Mouse (Mus musculus): ENCODE data around the gene Tmem211.
A peak's percentile ranks its signal among the peaks of the same experiment; 100 is the strongest.

Gene Tmem211

GRCm38 (mm10) chr5:113214041-113214440 lies 12.7 kb upstream of the Tmem211 start:
- DNase-seq (ENCODE audit: low spot score in 2 of 2), result no peak

GRCm38 (mm10) chr5:113214455-113214854 lies 12.3 kb upstream of the Tmem211 start:
- DNase-seq (ENCODE audit: low spot score in 2 of 2), result no peak

DNA sequence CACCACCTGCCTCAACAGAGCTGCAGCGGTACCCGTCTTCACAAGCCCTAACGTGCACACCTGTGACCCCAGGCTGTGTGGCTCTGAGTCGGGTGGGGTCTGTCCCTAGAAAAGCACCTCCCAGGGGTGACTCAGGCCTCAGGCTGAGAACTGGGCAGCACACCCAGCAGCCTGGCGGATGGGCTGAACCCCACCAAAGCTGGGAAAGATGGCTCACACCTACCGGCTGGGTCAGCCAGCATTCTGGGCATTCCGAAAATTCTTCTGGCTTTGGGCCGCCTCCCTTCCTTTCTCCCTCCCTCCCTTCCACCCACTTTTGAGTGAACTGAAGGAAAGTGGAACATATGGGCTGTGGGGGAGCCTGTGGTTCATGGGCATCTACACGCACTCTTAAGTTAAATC lies 11.1 kb upstream of the Tmem211 start:
- no peak for DNase-seq (ENCODE audit: low spot score in 2 of 2)

DNA sequence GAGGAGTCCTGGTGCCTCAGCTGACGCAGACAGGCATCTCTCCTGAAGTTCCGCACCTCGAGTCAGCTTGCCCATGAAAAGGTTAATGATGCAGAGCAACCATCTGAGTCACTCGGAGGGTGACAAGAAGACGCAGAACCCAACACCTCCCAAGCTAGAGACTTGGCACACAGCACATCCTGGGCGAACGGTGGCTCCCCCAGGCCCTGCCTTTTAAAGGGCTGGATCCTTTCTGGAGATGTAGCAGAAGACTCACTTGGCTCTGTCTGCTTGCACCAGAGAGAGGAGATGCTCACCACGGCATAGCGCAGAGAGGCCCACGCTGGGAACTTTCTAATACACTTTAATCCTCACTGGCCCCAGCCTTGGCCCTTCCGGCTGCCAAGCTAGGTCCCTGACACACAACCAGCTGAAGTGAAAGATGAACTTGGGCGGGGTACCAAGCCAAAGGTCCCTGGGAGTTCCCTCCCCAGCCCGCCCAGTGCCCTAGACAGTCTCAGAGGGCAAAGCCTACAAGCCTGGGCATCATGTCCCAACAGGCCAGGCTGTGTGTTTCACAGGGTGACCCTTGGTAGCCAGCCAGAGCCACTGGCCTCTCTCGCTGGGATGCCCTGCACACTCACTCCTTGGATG lies 10.3 kb upstream of the Tmem211 start:
- no peak for DNase-seq (ENCODE audit: low spot score in 2 of 2)

GRCm38 (mm10) chr5:113217076-113217475 lies 9.6 kb upstream of the Tmem211 start:
- DNase-seq (ENCODE audit: low spot score in 2 of 2), result no peak

DNA sequence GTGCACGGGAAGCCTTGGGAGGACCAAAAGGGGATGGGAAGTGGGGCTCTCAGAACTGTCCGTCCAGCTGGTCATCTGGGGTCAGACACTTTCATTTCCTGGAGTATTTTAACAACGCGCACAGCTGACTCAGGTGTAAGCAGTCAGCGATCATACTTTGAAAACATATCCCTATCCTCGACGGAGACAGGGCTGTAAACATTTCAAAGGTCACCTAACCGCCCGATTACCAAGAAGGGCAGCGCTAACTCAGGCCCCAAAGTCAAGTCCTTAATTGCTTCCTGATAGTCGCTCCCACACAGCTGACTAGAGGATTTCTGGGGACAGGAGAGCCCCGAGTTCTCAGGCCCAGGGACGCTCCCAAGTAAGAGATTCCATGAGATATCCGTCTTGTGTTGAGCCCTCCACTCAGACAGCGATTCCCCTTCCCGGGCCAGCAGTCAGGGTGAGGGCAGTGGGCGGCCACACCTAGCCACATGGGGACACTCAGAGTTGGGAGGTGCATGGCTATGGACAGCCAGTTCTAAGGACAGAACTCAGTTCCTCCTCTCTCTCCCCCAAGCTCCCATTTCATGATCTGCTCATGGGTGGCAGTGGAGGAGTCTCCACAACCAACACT lies 8.0 kb upstream of the Tmem211 start:
- no peak for DNase-seq (ENCODE audit: low spot score in 2 of 2)

GRCm38 (mm10) chr5:113219450-113219849 lies 7.3 kb upstream of the Tmem211 start:
- no peak for DNase-seq (ENCODE audit: low spot score in 2 of 2)

DNA sequence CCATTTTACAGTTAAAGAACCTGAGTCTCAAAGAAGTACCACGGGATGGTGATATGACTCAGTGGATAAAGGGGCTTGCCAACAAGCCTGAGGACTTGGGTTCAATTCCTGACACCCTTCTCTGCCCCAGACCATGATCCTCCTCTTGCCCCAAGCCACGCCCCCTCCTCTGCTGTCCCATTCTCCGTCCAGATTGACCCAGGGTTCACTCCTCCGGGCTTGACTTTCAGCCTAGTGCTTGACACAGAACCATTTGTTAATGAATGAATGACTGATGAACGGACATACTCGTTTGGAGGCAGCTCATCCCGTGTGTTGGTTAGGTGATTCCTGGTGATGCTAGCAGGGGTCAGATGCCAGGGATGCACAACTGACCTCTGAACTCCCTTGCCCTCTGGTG lies 6.8 kb upstream of the Tmem211 start:
- no peak for DNase-seq (ENCODE audit: low spot score in 2 of 2)

DNA sequence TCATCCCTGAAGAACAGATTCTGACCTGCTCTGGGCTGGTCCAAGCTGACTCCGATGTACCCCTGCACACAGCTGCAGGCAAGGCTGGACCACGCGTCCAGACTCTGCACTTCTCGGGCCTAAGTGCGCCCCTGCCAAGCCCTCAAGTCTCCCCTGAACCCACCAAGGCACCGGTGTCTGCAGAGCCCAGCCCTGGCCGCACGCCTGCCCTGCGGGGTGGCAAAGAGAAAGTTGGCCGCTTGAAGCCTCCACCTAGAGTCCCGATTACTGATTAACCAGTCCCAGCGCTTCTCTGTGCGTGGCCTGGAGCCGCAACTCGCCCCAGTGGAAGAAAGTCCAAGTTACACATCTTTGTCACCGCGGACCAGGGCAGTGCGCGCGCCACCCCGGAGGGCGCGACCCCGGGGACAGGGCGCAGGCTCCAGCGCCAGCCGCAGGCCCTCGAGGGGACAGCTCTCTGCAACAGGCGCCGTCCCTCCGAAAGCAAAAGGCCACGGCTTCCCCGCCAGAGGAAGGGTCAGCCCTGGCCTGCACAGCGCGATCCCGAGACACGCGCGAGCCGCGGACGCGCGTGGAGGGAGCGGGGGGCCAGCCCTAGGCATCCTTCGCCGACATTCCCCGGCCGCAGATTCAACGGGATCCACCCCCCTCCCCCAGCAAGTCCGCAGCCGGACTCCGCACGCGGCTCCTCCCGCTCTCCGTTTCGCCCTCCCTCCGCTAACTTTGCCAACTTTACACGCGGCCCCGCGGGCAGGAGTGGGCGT lies 6.1 kb upstream of the Tmem211 start:
- DNase-seq (ENCODE audit: low spot score in 2 of 2), result no peak

DNA sequence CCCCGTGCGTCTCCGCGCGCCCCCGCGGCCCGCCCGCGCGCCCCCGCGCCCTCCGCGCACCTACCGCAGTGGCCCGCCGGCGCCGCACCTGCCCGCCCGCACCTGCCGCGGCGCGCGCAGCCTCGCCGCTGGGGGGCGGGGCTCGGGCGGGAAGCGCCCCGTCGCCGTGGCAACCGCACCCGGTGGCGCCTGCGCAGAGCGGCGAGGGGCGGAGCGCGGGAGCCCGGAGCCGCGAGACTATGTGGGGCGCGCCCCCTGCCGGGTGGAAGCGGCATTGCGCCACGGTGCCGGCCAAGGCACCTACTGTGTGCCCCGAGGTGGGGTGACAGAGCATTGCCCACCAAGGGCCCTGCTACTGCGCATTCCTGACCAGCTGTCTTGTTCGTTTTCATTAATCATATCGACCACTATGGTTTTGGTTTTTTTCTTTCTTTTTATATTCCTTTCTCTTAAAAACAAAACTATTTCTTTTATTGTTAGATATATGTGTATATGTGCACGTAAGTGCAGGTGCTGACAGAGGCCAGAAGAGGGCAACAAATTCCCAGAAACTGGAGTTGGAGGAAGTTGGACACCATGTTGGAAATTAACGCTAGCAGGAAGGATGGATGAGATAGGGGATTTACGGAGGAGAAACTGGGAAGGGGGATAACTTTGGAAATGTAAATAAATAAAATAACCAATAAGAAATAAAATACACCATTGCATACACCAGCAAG lies 5.4 kb upstream of the Tmem211 start, which contains the start of gene 2900026A02Rik:
Gene 2900026A02Rik (minus strand): TSS at position 90 of the 719 bp plus-strand sequence.
- DNase-seq (ENCODE audit: low spot score in 2 of 2), result peak; percentile 63 to 87

GRCm38 (mm10) chr5:113223888-113224287 lies 2.8 kb upstream of the Tmem211 start:
- no peak for DNase-seq (ENCODE audit: low spot score in 2 of 2)

GRCm38 (mm10) chr5:113225271-113225670 lies 1.4 kb upstream of the Tmem211 start:
- DNase-seq (ENCODE audit: low spot score in 2 of 2), result no peak

GRCm38 (mm10) chr5:113225686-113226435 lies 848 bp upstream of the Tmem211 start:
- DNase-seq (ENCODE audit: low spot score in 2 of 2), result no peak

- no peak for DNase-seq (ENCODE audit: low spot score in 2 of 2)
Measured at GRCm38 (mm10) chr5:113230196-113230595, 3.5 kb downstream of the Tmem211 start.

DNA sequence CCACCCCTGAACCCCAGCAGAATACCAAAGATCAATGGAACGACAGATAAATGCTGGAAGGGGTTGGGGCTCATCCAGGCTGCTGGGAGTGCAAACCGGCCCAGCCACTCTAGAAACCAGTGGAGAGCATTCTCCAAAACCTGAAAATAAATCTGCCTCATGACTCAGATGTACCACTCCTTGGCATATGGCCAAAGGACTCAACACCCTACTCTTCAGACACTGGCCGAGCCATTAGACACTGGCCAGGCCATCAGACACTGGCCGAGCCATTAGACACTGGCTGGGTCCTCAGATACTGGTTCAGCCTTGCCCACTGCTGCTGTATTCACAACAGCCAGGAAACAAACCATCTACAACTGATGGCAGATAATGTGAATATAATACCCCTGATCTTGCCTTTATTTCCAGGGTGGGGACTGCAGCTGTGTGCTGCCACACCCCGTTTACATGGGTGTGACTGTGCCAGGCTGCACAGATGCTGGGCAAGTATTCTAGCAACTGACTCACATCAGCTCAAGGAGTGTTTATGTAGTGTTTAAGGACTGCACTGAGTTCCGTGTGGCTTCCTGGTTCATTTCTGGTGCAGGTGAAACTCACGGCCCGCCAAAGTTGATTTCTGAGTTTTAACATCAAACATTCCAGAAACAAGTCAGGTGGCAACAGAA lies 22.7 kb downstream of the Tmem211 start:
- no peak for DNase-seq (ENCODE audit: low spot score in 2 of 2)

DNA sequence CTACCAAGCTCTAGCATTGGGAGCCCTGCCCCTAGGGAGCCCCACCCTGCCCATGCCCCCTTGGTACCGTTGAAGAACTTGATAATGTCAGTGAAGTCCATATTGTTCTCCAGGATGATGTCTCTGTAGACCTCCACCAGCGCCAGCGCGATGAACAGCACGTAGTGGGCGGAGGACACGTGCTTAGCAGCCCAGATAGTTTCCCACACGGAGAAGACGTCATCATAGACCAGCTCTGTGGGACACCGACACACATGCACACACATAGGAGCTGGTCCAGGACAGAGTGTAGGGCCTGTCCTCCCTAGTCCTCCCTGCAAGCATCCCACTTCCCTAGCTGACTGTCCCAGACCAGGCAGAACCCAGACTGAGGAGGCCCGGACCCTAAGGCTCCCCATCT lies 24.1 kb downstream of the Tmem211 start:
- DNase-seq (ENCODE audit: low spot score in 2 of 2), result no peak

DNA sequence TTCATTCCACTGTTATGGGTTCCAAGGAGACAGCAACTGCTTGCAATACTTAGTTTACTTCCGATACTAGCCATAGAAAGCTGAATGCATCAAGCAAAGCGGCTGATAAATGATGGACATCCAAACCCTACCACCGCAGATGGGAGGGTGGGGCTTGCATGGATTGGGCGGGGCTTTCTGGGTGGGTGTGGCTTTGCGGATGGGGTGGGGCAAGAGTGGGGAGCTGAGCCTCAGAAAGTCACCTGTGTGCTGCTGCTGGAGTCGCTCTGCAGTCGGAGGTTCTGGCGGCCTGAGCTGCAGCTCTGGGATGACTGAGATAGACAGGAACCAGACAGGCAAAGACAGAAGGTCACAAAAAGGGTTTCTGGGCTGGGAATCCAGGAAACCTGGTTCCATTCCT lies 38.9 kb downstream of the Tmem211 start:
- DNase-seq (ENCODE audit: low spot score in 2 of 2), result no peak

DNA sequence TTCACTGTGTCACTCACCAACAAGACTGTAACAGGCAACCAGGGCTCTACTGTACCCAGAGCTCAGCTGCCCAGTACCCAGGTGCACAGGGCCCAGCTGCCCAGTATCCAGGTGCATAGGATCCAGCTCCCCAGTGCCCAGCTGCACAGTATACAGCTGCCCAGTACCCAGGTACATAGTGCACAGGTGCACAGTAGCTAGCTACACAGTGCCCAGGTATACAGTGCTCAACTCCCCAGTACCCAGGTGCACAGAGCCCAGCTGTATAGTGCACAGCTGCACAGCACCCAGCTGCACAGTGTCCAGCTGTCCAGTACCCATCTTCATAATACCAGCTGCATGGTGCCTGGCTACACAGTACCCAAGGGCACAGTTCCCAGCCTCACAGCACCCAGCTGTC lies 41.5 kb downstream of the Tmem211 start:
- no peak for DNase-seq (ENCODE audit: low spot score in 2 of 2)

DNA sequence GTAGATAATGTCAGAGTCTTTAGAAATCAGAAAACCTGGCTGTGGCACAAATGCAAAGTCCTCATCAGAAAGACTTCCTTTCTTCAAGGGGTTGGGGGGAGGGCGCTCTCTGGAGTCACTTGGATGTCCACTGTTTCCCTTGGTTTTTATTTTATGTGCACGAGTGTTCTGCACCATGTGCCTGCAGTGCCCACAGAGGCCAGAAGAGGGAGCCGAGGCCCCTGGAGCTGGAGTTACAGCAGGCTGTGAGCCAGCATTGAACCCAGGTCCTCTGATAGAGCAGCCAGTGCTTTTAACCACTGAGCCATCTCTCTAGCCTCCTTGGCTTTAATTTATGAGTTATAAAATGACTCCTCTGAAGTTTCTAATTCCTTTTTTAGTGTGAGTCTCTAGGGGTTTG lies 43.3 kb downstream of the Tmem211 start:
- DNase-seq (ENCODE audit: low spot score in 2 of 2), result no peak

GRCm38 (mm10) chr5:113271207-113271811 lies 44.6 kb downstream of the Tmem211 start:
- DNase-seq (ENCODE audit: low spot score in 2 of 2), result no peak

DNA sequence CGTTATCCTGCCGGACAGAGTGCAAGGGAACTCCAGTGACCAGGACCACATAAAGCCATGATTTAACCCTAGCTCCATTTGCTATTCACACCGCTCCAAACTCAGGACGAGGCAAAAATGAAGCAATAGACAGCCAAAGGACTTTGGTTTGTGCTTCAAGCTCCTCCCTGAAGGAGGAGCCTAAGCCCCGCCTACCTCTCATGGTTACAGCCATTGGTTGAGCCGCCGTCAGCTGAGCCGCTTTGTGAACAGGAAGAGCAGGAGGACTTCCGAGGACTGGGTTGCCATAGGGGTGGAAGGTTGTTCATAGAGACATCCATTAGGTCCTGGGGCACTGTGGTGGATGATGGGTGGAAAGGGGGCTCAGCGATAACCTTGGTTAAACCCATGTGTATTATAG lies 49.1 kb downstream of the Tmem211 start:
- DNase-seq (ENCODE audit: low spot score in 2 of 2), result no peak
